Mouse (Mus musculus) C2C12 (cell line): ENCODE results near the gene Rpl39.

Source experiments
- CTCF ChIP-seq: IDR thresholded peaks from one replicate; pipeline ENCODE4 v1.5.1; 2011; ENCODE audit not compliant: control insufficient read depth, insufficient read depth, insufficient read length
- FOSL1 ChIP-seq: IDR thresholded peaks from one replicate; pipeline ENCODE4 v1.8.0; 2011; ENCODE audit warnings: mild to moderate bottlenecking, low read length; ENCODE audit not compliant: poor library complexity, insufficient read depth, severe bottlenecking

DNA sequence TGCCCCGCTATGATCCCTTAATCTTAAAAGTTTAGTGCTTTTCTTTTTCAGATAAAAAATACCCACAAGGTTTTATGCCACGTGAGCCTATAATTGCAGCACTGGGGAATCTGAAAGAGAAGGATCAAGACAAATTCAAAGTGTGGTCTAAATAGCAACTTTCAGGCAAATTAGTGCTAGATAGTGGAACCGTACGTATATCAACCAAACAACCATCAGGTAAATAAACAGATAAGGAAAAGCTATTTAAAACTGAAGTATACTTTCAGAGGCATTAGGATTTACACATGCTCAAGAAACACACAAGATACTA is 25.6 kb upstream of the Rpl39 start:
- TF ChIP-seq CTCF (no peak), FOSL1 (no peak)
